Mouse (Mus musculus) E14TG2a.4 (cell line): Measurements from ENCODE around the gene Nppb.

Experiments used
- CTCF ChIP-seq: conservative IDR thresholded peaks from 2 replicates; pipeline ENCODE4 v1.5.1; 2014; ENCODE audit warnings: low read length
- NANOG ChIP-seq: IDR thresholded peaks from 2 replicates; pipeline ENCODE4 v1.6.1; 2014; ENCODE audit warnings: borderline replicate concordance, low read length, mixed read lengths
- POU5F1 ChIP-seq: IDR thresholded peaks from 2 replicates; pipeline ENCODE4 v1.6.1; 2014; ENCODE audit warnings: low read length, borderline replicate concordance

DNA sequence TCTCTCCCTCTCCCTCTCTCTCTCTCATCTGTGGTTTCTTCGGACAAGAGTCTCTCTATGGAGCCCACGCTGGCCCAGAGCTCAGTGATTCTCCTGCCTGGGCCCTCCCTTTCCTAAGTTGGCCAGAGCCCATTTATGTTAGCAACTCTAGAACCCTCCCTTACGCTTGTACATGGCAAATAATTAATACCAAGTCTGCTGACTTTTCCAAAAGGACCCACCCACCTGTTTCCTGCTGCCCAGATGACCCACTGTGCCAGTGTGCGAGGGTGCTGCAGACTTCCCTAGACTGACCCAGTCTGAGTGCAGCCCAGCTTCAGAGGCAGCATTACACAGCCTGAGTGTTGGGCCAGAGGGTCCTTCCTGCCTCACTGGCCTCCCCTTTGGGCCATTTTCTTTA, 26.6 kb downstream of the Nppb start:
- no peak for TF ChIP-seq CTCF
- TF ChIP-seq NANOG: no peak
- TF ChIP-seq POU5F1: no peak
